Mouse (Mus musculus) embryonic facial prominence, embryonic 11.5 days (tissue): Measurements from ENCODE around the gene Caskin2. TPM values are rescaled to one million over a fixed set of nuclear protein-coding genes. Genes with fewer than 3 reads are reported as not detected.

Experiments
- microRNA-seq: library from miRNA; unstranded; fragments of <30 nt; microRNA quantifications from one replicate; pipeline ENCODE4, GENCODE M21; 2016; ENCODE audit warnings: borderline number of aligned reads
- polyA plus RNA-seq: library from polyadenylated mRNA; unstranded; fragments of >200 nt; fragmentation: Nextera tagmentation; extraction: Ambion mirVana; gene quantifications from 2 replicates; pipeline ENCODE4 v1.2.1, GENCODE M21; 2014

Gene Caskin2
- polyA plus RNA-seq, 1 experiment from 2014 or later = 11.9 TPM

Small RNAs within 50 kb of the gene (microRNA-seq; reads per million reads assigned to microRNA genes)
- gene Mir5621 = not detected

Other genes with a start within 250 kb of the Caskin2 start
- gene Nup85, start 249.2 kb downstream of the Caskin2 start, polyA plus RNA-seq = 204 and 210 TPM in 2 replicates
- 110 and 114 TPM in 2 replicates for gene Mrps7, start 209.7 kb downstream of the Caskin2 start, polyA plus RNA-seq
- 13.6 and 17.0 TPM in 2 replicates for gene Gga3, start 209.6 kb downstream of the Caskin2 start, polyA plus RNA-seq
- gene Mif4gd, start 200.7 kb downstream of the Caskin2 start, polyA plus RNA-seq = 15.8 and 18.2 TPM in 2 replicates
- gene Slc25a19, start 185.3 kb downstream of the Caskin2 start, polyA plus RNA-seq = 19.9 and 20.2 TPM in 2 replicates
- gene Grb2, start 105.0 kb downstream of the Caskin2 start, polyA plus RNA-seq = 59.0 and 61.8 TPM in 2 replicates
- gene Tmem94, start 48.2 kb downstream of the Caskin2 start, polyA plus RNA-seq = 10.3 and 14.6 TPM in 2 replicates
- 19.8 and 22.2 TPM in 2 replicates for gene Tsen54, start 1.1 kb upstream of the Caskin2 start, polyA plus RNA-seq
- gene Llgl2, start 10.4 kb upstream of the Caskin2 start, polyA plus RNA-seq = 4.9 and 7.5 TPM in 2 replicates
- gene Myo15b, start 44.8 kb upstream of the Caskin2 start, polyA plus RNA-seq = 0.07 and 0.31 TPM in 2 replicates
- gene Smim5, start 86.3 kb upstream of the Caskin2 start, polyA plus RNA-seq = 1.1 and 1.4 TPM in 2 replicates
- 0.21 TPM in 1 of 2 replicates, not detected in the other for gene Smim6, start 98.4 kb upstream of the Caskin2 start, polyA plus RNA-seq
- 49.8 and 59.4 TPM in 2 replicates for gene Sap30bp, start 119.6 kb upstream of the Caskin2 start, polyA plus RNA-seq
- 14.2 and 15.3 TPM in 2 replicates for gene Recql5, start 119.8 kb upstream of the Caskin2 start, polyA plus RNA-seq
- gene Itgb4, start 161.1 kb upstream of the Caskin2 start, polyA plus RNA-seq = 0.83 and 0.85 TPM in 2 replicates
- gene Galk1, start 199.1 kb upstream of the Caskin2 start, polyA plus RNA-seq = 113 and 125 TPM in 2 replicates
- gene H3f3b, start 214.3 kb upstream of the Caskin2 start, polyA plus RNA-seq = 2,457 and 2,634 TPM in 2 replicates
- gene Unk, start 216.7 kb upstream of the Caskin2 start, polyA plus RNA-seq = 21.2 and 21.7 TPM in 2 replicates